ENCODE assay signal across 9 mouse cellular contexts in genomic region chr6:49218275-49218802, GRCm38 (mm10). TPM values are rescaled to one million over a fixed set of nuclear protein-coding genes. Genes with fewer than 3 reads are reported as not detected.
DNase-seq lines count a peak whose midpoint lies in the region; ATAC-seq and TF ChIP-seq lines count a peak whose summit lies in the region.
"Had no signal": no experiment of that assay in that cellular context is flagged by ENCODE, and none has a peak within 500 bp of the region (broad histone marks: within the 10 kb centered on the region; RNA-seq: fewer than 3 reads in every experiment).

No protein-coding gene starts in this region.

- H3K9ac ChIP-seq in heart, embryonic 11.5 days (ENCODE audit: low read depth, low read length), result peak overlapping the region; percentile 69
- peak overlapping the region; percentile 53 for H3K9ac ChIP-seq in forebrain, embryonic 12.5 days
- peak overlapping the region; percentile 34; the same call in 1 of the 2 replicates for H3K9ac ChIP-seq in limb, embryonic 14.5 days (ENCODE audit: low read depth, low read length, severe bottlenecking)
- no peak overlapping the region; the same call in 1 of the 2 replicates for H3K9ac ChIP-seq in stomach, embryonic 15.5 days

- no peak for DNase-seq in heart, postnatal 4 days
- DNase-seq in ES-CJ7 (ENCODE audit: low read depth, low spot score), result peak; percentile 57
- peak; percentile 40 for DNase-seq in limb, embryonic 14.5 days (ENCODE audit: low spot score)
- no peak for DNase-seq in frontal cortex, postnatal 36 days (ENCODE audit: low spot score in 2 of 2)
- no peak for DNase-seq in adrenal gland, postnatal 25 days

- no peaks in the 10 kb centered on the region for H3K27me3 ChIP-seq in heart, embryonic 11.5 days (ENCODE audit: control insufficient read depth, insufficient read depth, low read length)
- no peaks in the 10 kb centered on the region for H3K27me3 ChIP-seq in forebrain, embryonic 12.5 days
- no peaks in the 10 kb centered on the region for H3K27me3 ChIP-seq in limb, embryonic 14.5 days (ENCODE audit: control insufficient read depth, insufficient read depth, low read length)
- H3K27me3 ChIP-seq in stomach, embryonic 15.5 days (replicated peaks), result no peaks in the 10 kb centered on the region

- no peak for TF ChIP-seq POLR2A in limb, embryonic 14.5 days (IDR thresholded peaks at IDR 0.05; ENCODE audit: borderline replicate concordance, extremely low read depth, insufficient read depth, insufficient read length)

- peak overlapping the region; percentile 76 for H3K4me3 ChIP-seq in heart, embryonic 11.5 days (ENCODE audit: low read depth, low read length)
- H3K4me3 ChIP-seq in forebrain, embryonic 12.5 days (replicated peaks), result peak overlapping the region; percentile 55
- H3K4me3 ChIP-seq in limb, embryonic 14.5 days (replicated peaks; ENCODE audit: low read length), result peak overlapping the region; percentile 64
- peak overlapping the region; percentile 58 for H3K4me3 ChIP-seq in stomach, embryonic 15.5 days (replicated peaks)

- H3K4me2 ChIP-seq in heart, embryonic 11.5 days, result peak overlapping the region; percentile 79
- H3K4me2 ChIP-seq in forebrain, embryonic 12.5 days, result peak overlapping the region; percentile 74
- peak overlapping the region; percentile 78 for H3K4me2 ChIP-seq in limb, embryonic 14.5 days (replicated peaks; ENCODE audit: low read depth, low read length, severe bottlenecking)
- H3K4me2 ChIP-seq in stomach, embryonic 15.5 days, result peak overlapping the region; percentile 70

- peak overlapping the region; percentile 35; the same call in 1 of the 2 replicates for H3K27ac ChIP-seq in heart, embryonic 11.5 days (ENCODE audit: low read depth, low read length)
- 0 out of 2 replicates have a peak overlapping the region, but pooled peaks have one; percentile 97 for H3K27ac ChIP-seq in forebrain, embryonic 12.5 days
- H3K27ac ChIP-seq in limb, embryonic 14.5 days (replicated peaks; ENCODE audit: low read depth, low read length), result no peak overlapping the region
- H3K27ac ChIP-seq in stomach, embryonic 15.5 days, result no peak overlapping the region
- H3K27ac ChIP-seq: macrophage had no signal

- no peaks in the 10 kb centered on the region for H3K9me3 ChIP-seq in heart, embryonic 11.5 days (replicated peaks; ENCODE audit: control insufficient read depth, low read length)
- no peaks in the 10 kb centered on the region for H3K9me3 ChIP-seq in forebrain, embryonic 12.5 days
- H3K9me3 ChIP-seq in limb, embryonic 14.5 days (ENCODE audit: control insufficient read depth, low read length), result no peaks in the 10 kb centered on the region
- no peaks in the 10 kb centered on the region for H3K9me3 ChIP-seq in stomach, embryonic 15.5 days

- peaks cover 9% of the 10 kb centered on the region for H3K4me1 ChIP-seq in heart, embryonic 11.5 days (ENCODE audit: control insufficient read depth, insufficient read depth, low read length)
- H3K4me1 ChIP-seq in forebrain, embryonic 12.5 days, result peaks cover 9% of the 10 kb centered on the region
- no peaks in the 10 kb centered on the region; the same call in 1 of the 2 replicates for H3K4me1 ChIP-seq in limb, embryonic 14.5 days (ENCODE audit: control insufficient read depth, insufficient read depth, low read length)
- no peaks in the 10 kb centered on the region; the same call in 1 of the 2 replicates for H3K4me1 ChIP-seq in stomach, embryonic 15.5 days

- under 1% methylated on average over 31 of the region's 31 CpGs for WGBS in heart, embryonic 11.5 days (ENCODE audit: insufficient replicate concordance)
- WGBS in forebrain, embryonic 12.5 days, result under 1% methylated on average over 31 of the region's 31 CpGs
- WGBS in limb, embryonic 14.5 days, result under 1% methylated on average over 31 of the region's 31 CpGs
- under 1% methylated on average over 31 of the region's 31 CpGs for WGBS in stomach, embryonic 15.5 days

- H3K36me3 ChIP-seq in heart, embryonic 11.5 days (ENCODE audit: control insufficient read depth, insufficient read depth, low read length), result no peaks in the 10 kb centered on the region
- H3K36me3 ChIP-seq in forebrain, embryonic 12.5 days (replicated peaks), result no peaks in the 10 kb centered on the region
- H3K36me3 ChIP-seq in limb, embryonic 14.5 days (ENCODE audit: control insufficient read depth, insufficient read depth, low read length), result no peaks in the 10 kb centered on the region
- no peaks in the 10 kb centered on the region for H3K36me3 ChIP-seq in stomach, embryonic 15.5 days

- no peak for ATAC-seq in heart, embryonic 11.5 days (replicated peaks; ENCODE audit: insufficient number of reproducible peaks, low FRiP score, low TSS enrichment)
- ATAC-seq in forebrain, embryonic 12.5 days (ENCODE audit: low FRiP score), result no peak
- no peak for ATAC-seq in limb, embryonic 14.5 days (ENCODE audit: low FRiP score, low read depth)
- ATAC-seq in stomach, embryonic 15.5 days (ENCODE audit: insufficient read depth, low FRiP score, low read depth), result no peak

RNA-seq across cellular contexts. Expression of gene Igf2bp3, which starts 3.6 kb away (rescaled TPM):
- polyA plus RNA-seq in heart, embryonic 11.5 days (2014; fragmentation: Nextera tagmentation; extraction: Ambion mirVana), result 74.4 and 78.3 TPM in 2 replicates
- 10 to 100 TPM; 17.2 to 18.5 TPM for total RNA-seq in heart, postnatal 4 days (2021)
- polyA plus RNA-seq in forebrain, embryonic 12.5 days (2016; fragmentation: Nextera tagmentation; extraction: Ambion mirVana), result 98.9 and 107 TPM in 2 replicates
- polyA plus RNA-seq in limb, embryonic 14.5 days (2012; rRNA removed), result 28.4 and 34.6 TPM in 2 replicates
- polyA plus RNA-seq in limb, embryonic 14.5 days (2014; fragmentation: Nextera tagmentation; extraction: Ambion mirVana), result 60.8 and 71.0 TPM in 2 replicates
- polyA plus RNA-seq in stomach, embryonic 15.5 days (2015; fragmentation: Nextera tagmentation; extraction: Ambion mirVana), result 64.3 and 72.4 TPM in 2 replicates
- total RNA-seq in adrenal gland, postnatal 25 days (2021), result 1.0 and 1.2 TPM in 2 replicates

RNA-seq across cellular contexts. Expression of gene Tra2a, which starts 45.5 kb away (rescaled TPM):
- 27.3 and 40.4 TPM in 2 replicates for polyA plus RNA-seq in heart, embryonic 11.5 days (2014; fragmentation: Nextera tagmentation; extraction: Ambion mirVana)
- total RNA-seq in heart, postnatal 4 days (2021), result 10 to 100 TPM; 41.3 to 49.4 TPM
- polyA plus RNA-seq in forebrain, embryonic 12.5 days (2016; fragmentation: Nextera tagmentation; extraction: Ambion mirVana), result 164 and 168 TPM in 2 replicates
- polyA plus RNA-seq in limb, embryonic 14.5 days (2012; rRNA removed), result 190 and 210 TPM in 2 replicates
- 43.3 and 50.9 TPM in 2 replicates for polyA plus RNA-seq in limb, embryonic 14.5 days (2014; fragmentation: Nextera tagmentation; extraction: Ambion mirVana)
- polyA plus RNA-seq in stomach, embryonic 15.5 days (2015; fragmentation: Nextera tagmentation; extraction: Ambion mirVana), result 92.7 and 95.4 TPM in 2 replicates
- 69.3 and 95.8 TPM in 2 replicates for total RNA-seq in adrenal gland, postnatal 25 days (2021)

Comparison
In these comparisons a context has a peak if more than half of its experiments do, and no peak if none do; other contexts are left out.
1. H3K27ac ChIP-seq: peak in heart, embryonic 11.5 days (single experiment) and forebrain, embryonic 12.5 days (single experiment); none in limb, embryonic 14.5 days (single experiment) and stomach, embryonic 15.5 days (single experiment).
2. DNase-seq: peak in ES-CJ7 (single experiment) and limb, embryonic 14.5 days (single experiment); none in heart, postnatal 4 days (single experiment), frontal cortex, postnatal 36 days (0 of 2) and adrenal gland, postnatal 25 days (single experiment).
3. Peak in every context shown above with its lines, with median percentiles within 50 percentile points of each other: H3K4me2 ChIP-seq and H3K4me3 ChIP-seq.